Mouse (Mus musculus) urinary bladder, postnatal 25 days (tissue): ENCODE data around the gene Tns2.
A peak's percentile ranks its signal among the peaks of the same experiment; 100 is the strongest.
"Not testable (repeated sequence)": the region's sequence is repeated elsewhere in the genome, so short reads cannot be mapped to it uniquely, and the experiment has no call there.

Experiments used
- DNase-seq: peaks from one replicate; pipeline ENCODE4 v3.0.0; 2022; ENCODE audit warnings: low spot score

Tns2 gene

DNA sequence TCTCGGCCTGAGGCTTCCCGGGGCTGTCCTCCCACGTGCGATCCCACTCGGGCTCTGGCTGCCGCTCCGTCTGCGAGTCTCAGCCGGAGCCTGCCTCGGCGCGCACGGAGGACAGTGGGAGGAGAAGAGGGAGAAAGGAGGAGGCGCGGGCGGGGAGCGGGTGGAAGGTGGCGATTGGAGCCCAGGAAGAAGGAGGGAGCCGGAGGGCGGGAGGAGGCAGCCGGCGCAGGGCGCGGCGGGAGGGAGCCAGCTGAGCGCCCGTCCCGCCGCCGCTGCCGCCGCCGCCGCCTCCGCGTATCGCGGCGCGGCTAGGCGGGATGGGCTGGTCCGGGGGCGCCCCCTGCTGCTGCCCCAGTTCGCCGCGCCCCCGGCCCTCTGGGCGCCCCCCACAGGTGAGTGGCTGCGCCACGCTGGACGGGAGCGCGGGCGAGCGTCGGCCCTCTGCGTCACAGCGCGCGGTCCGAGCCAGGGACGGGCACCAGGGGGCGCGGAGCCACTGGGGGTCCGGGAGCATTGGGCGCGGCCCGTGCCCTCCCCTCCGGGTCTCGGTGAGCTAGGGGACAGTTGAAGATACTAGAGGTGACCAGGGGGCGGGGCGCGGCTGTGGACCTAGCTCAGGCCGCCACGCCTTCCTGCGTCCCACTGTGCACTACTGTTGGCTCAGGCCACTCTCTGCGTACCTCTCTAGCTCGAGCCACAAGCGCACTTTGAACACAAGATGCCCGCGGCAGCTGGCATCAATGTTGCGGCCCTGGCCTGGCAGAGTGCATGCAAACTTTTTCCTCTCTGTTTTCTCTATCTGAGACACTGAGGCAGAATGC lies at the start of gene Tns2:
Gene Tns2 (plus strand): TSS at position 253 of the 821 bp plus-strand sequence.
- peak; percentile 80 for DNase-seq

DNA sequence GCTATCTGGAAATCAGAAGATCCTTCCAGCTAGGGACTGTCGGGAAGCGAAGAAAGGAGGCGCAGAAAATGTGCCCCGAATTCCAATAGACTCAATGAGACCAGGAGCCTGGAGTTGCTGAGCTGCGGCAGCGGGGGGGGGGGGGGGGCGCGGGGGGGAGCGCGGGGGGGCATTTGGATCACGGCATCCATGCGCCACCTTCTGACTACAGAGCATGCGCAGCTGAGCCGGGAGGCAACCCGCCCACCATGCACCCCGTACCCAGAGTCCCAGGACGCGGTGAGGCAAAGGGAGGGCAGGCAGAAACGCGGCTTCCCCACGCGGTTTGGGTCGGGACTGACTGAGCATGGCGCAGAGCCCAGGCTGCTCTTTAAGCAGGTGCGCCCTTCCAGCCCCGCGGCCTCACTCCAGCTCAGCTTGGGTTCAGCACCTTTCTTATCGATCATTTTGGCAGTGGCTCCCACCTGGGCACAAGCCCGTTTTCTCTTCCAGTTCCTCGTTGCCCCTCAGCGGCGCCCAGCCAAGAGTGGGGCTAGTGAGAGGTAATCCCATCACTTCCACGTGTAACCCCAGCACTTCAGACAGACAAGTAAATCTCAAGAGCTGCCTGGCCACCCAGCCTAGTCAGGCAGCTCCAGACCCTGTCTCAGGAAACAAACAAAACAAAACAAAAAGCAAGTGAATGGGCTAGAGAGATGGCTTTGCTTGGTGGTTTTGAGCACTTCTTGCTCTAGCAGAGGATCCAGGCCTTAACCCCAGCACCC lies 48.1 kb upstream of the Tns2 start:
- DNase-seq, result peak; percentile 44

DNA sequence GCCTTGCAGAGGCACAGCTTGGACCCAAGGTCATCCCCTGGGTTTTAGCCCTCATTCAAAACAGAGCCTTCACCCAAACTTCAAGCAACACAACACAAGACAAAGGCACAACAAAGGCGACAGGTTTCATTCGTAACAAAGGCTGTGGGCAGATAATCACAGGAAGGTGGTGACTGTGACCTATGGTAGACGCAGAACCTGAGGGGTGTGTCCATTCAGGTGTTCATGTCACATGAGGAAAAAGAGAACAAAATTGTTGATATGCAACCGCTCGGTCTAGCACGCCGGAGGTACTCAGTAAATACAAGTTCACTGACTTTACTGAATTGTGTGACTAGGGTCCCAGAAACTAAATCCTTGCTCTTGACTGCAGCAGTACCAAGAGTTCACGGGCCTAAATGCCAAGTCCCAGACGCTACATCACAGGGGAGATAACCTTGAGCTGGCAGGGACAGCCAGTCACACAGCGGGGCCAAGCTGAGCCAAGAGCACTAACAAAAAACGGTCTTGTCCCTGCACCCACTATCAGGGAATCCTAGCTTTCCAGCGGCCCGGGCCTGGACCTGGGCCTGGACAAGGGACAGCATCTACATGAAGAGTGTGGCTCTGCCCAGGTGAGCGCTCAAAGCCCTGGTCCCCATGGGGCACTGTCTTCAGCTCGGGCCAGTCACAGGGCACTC lies 43.6 kb upstream of the Tns2 start:
- no peak for DNase-seq

DNA sequence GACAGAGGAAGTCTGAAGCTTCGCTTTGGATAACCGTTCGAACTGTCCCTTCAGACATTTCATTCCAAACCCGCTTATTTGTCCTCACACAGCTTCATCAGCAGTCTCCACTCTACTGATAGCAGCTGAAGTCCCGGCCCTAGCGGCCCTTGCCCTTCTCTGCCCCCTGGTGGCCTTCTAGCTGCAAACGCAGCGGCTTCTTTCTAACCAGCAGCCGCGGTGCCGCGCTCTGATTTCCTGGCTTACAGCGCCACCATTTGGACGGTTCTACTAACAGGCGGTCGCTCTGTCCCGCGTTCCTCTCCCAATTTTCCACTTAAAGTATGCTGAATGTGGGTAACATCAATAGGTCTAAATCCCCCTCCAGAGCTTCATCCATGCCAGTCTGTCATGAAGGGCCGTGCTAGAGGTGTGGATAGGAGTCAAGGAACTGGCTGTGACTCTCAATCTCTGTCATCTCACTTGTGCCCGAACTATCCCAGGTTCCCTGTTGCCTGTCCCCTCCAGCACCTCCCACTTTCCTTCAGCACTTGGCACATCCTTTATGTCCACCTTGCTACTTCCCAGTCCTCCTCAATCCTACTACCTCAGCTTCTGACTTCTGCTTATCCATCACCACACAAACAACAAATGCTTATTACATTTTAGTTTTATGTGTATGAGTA lies 34.4 kb upstream of the Tns2 start:
- DNase-seq, result peak; percentile 96

DNA sequence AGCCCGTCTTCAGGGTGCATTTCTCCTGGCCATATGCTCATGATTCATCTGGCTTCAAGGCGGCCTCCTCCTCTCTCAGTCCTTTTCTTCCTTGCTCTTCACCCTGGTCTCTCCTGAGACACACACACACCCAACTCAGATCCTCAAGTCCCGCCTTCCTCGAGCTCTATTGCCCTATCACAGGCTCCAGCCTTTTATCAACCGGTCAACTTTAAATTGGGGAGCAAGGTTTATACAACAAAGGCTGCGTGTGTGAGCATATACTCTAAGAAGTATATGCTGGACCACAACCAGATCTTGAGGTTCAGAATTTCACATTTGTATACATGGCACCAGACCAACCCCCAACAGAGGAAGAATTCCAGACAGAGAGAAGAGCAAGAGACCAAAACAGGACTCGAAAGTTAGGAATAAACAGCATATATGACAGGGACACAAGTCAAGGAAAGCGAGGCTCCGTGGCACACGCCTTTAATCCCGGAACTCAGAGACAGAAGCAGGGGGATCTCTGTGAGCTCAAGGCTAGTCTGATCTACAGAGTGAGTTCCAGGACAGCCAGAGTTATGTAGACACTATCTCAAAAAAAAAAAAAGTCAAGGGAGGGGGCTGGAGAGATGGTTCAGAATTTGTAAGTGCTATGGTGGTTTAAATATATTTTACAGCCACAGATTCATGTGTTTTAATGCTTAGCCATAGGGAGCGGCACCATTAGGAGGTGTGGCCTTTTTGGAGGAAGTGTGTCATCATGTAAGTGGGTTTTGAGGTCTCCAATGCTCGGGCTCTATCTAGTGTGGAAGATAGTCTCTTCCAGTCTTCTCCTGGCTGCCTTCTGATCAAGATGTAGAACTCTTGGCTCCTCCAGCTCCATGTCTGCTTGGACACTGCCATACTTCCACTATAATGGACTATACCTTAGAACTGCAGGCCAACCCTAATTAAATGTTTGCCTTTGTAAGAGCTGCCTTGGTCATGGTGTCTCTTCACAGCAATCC lies 29.4 kb upstream of the Tns2 start:
- DNase-seq, result no peak

DNA sequence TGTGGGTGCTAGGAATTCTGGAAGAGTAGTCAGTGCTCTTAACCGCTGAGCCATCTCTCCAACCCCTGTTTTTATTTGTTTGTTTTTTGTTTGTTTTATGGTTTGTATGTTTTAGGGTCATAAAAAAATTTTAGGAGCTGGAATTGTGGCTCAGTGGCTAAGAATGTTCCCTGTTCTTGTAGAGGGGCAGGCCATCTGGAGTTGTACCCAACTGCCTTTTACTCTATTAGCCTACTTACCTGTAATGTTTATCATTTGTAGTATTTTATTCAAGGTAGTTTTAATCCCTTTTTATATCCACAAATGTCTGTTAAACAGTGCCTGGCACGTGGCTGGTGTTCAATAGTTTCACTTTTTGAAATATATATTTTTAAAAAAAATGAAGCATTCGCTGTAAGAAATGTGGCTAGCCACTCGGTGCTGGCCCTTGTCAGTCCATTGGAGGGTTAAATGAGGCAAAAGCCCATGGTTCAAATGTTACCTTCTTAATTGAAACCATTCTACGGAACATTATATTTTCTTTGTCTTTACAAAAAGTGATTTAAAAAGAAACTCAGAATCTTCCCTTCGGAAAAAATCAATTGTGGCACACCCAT lies 27.2 kb upstream of the Tns2 start:
- no peak for DNase-seq

DNA sequence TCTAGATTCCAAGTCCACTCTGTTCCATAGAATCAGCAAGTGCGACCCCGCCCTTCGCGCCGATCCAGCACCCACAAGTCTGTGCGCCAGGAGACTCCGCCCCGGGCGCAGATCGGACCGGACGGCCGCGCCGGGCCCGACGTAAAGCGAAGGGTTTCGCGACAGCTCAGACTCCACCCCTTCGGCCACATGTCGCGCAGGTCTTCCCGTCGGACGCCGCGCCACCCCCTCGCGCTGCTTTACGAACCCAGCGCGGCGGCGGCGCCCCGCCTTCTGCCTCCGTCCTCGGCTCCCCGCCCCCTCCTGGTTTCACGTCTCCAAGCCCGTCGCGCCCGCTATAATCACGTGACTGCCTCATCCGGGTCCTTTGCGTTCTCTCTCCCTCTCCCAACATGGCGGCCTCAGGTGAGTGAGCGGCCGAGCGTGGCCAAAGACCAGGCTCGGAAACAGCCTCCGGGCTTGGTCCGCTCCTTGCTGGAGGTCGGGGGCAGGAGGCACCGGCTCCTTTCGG lies 26.6 kb upstream of the Tns2 start, which contains the start of gene Eif4b:
Gene Eif4b (plus strand): TSS at position 215 of the 511 bp plus-strand sequence.
- DNase-seq, result peak; percentile 98

DNA sequence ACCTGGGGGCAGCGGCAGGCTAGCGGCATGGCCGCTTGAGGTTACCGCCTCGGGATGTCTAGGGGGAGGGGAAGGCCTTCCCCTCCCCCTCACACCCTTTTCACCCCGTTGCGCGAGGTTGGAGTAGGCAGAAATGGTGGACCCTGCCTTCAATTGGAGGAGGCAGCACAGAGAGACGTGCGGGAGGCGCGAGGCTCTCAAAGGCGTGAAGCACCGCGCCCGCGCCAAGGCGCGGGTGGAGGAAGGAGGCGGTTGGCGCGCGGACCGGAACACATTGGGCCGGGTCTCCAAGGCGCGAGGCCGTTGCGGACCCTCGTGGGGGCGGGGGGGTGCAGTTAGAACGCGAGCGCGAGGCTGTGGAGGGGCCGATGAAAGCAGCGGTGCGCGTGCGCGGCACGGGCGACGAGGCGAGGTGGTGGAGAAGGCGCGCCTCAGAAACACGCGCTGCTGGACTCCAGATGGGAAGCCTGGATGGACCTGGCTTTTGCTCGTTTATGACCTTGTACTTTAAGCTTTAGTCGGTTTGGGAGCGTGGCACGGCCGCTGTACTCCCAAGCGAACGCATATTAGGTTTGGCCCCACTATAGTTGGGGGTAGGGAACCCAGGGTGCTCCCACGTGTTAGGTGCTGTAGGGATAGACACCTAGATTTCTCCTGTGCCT lies 26.0 kb upstream of the Tns2 start:
- DNase-seq, result peak; percentile 63

DNA sequence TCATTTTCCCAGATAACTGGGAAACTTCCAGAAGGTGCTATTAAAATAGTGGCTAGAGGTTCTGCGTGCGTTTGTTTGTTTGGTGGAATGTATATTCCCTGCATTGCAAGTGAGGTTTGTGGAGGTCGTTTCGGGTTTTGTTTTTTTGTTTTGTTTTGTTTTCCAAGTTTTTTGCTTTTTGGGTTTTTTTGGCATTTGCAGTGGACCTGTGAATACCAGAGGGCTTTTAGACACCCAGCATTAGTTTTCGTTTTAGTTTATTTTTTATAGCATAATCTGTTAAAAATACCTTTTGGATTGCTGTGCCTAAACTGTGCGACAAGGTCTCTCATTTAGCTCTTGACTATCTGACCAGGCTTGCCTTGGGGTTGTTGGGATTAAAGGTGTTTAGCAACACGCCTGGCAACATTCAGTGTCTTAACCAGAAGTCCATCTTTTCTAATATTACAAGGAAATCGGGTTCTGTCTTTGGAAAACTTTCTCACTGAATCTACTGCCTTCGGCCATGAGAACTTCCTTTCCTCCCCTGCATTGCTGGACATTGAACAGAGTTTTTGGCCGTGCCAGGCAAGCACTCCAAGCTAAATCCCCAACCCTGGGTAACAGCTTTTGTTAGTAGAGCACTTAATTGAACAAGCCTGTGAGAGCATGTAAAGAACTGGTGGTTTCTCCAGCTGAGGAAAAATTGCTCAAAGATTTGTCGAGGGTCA lies 25.2 kb upstream of the Tns2 start:
- no peak for DNase-seq

DNA sequence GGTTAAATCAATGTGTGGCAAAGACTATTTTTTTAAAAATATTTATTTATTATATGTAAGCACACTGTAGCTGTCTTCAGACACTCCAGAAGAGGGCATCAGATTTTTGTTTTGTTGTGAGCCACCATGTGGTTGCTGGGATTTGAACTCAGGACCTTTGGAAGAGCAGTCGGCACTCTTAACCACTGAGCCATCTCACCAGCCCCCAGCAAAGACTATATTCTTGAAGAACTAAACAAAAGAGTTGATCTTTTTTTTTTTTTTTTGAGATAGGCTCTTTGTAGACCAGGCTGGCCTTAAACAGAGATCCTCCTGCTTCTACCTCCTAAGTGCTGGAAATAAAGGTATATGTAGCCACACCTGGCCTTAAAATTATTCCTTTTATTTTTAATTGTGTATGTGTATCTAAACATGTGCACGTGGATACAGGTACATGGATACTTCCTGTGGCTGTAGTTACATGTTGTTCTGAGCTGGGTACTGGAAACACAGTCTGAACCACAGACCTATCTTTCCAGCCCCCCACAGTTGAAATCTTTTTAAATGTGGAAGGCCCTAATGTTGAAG lies 23.0 kb upstream of the Tns2 start:
- DNase-seq, result no peak

DNA sequence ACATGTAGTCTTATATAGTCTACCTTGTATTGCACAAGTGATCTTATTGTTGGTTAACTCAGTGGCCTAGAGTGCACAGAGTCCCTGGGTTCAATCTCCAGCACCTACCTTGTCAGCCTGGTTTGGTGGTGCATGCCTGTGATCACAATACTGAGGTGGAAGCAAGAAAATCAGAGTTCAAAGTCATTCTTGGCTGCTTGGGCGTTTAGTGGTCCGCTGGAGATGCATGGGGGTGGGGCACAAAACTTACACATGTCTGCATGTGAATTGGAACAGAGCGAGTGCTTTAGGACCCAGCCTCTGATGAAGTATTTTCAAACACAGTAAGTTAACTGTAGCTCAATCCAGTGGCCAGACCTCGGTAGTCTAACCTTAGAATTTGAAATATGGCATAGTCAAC lies 21.0 kb upstream of the Tns2 start:
- DNase-seq, result no peak

DNA sequence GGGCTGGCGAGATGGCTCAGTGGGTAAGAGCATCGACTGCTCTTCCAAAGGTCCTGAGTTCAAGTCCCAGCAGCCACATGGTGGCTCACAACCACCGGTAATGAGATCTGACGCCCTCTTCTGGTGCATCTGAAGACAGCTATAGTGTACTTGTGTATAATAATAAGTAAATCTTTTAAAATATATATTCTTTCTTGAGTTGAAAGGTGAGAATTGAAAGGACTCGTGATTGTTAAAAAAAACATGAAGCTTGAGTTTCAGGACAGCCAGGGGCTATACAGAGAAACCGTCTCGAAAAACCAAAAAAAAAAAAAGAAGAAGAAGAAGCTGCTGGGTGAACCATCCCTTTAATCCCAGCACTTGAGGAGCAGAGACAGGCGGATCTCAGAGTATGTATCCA lies 20.3 kb upstream of the Tns2 start:
- not testable (repeated sequence) for DNase-seq

DNA sequence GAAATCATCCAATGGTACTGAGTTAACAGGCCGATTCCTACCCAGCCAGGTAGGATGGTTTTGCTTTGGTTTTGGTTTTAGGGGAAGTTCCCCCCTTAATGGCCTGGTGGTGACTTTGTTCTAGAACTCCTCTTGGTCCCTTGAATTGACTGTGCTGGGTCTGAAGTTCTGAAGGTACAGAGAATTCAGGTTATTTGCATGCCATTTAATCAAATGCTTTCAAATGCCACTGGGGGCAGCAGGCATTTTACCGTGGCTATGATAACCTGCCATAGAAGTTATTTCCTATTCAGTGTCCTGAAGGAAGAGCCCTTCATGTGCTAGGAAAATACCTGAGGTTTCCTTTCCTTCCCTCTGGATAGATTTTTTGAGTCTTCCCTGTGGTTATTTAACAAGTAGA lies 19.8 kb upstream of the Tns2 start:
- no peak for DNase-seq

DNA sequence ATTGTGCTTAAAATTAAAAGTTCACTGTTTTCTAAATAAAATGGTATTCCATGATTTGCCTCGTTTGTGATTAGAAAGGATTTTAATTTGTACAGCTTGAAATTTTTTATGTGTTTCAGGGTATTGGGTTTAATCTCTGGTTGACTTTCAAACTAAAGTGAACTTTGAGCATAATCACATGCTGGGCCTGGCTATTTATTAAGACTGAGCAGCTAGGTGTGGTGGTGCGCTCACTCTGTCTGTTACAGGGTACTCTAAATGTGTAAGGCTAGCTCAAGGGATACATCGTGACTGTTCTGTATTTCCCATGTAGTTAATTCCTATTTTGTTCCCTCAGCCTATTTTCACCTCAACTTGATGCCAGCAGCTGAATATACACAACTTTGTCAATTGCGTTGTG lies 18.1 kb upstream of the Tns2 start:
- DNase-seq, result no peak

DNA sequence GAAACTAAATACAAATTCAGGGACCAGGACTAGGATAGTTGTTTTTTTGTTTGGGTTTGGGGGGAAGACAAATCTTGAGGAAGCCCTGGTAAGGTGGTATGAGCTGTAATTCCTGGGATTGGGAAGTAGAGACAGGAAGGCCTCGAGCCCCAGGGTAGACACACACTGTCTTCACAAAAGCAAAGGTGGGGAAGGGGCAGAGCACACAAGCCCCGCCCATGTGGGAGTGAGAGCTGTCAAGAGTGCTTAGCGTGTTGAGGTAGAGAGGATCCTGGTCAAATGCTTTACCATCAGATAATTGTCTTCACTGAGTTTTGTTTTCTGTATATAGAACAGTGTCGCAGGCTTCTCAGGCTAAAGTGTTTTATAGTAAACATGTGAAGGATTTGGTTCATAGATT lies 17.2 kb upstream of the Tns2 start:
- DNase-seq, result no peak

DNA sequence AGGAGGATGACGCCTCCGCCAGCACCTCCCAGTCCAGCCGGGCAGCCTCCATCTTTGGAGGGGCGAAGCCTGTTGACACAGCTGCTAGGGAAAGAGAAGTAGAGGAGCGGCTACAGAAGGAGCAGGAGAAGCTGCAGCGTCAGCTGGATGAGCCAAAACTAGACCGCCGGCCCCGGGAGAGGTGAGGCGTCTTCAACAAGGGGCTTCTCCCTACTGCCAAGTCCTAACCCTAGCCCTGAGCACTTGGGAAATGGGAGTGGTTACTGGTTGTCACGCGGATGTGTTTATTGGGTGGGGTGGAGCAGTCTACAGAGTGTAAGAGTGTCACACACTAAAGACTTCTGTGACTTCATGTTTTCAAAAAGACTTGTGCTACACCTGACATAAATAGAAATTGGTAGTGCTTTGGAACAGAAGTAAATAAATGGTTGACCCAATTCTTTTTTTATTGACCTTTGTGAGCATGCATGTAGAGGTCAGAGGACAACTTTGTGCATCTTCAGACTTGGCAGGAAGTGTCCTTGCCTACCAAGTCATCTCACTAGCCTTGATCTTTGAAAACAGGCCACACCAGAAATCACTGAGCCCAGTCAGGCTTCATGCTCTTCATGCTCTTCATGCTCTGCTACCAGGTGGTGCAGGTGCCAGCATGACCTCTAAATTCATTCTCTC lies 10.2 kb upstream of the Tns2 start:
- DNase-seq, result no peak

DNA sequence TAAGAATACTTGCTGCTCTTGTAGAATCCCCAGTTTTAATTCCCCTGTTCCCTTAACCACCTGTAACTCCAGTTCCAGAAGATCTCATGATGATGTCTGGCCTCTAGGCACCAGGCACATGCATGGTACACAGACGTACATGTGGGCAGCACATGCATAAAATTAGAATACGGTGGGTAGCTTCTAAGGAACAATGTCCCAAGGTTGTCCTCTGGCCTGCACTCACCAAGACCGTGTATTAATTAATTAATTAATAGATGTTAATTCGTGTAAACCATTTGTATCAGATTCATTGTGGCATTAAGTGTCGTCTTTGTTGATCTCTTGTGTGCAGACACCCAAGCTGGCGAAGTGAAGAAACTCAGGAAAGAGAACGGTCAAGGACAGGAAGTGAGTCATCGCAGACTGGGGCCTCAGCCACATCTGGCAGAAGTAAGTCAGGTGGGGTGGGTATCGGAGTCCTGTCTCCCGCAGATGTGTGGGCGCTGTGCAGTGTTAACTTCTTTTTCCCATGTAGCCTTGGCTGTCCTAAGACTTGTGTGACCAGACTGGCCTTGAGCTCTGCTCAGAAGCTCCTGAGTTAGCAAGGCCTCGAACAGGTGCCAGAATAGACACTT lies 9.0 kb upstream of the Tns2 start:
- no peak for DNase-seq

DNA sequence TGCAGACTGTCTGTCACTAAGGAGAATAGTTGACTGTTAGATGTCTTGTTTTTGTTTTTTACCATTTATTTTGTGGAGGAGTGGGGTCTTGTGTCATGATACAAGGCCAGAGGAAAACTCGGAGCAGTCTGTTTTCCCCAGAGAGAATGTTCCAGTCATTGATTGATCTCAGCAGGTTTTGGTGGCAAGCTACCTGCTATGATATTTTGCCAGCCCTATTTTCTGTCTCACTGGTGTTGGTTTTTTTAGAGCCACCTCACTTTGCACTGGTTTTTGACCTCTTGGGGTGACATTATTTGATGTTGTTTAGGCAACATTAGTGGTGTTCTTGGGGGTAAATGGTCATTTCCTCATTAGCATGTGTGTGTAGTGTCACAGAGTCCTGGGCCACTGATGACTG lies 8.5 kb upstream of the Tns2 start:
- no peak for DNase-seq
